Mouse (Mus musculus): ENCODE data around the gene Pdcd2l.

Gene Pdcd2l

DNA sequence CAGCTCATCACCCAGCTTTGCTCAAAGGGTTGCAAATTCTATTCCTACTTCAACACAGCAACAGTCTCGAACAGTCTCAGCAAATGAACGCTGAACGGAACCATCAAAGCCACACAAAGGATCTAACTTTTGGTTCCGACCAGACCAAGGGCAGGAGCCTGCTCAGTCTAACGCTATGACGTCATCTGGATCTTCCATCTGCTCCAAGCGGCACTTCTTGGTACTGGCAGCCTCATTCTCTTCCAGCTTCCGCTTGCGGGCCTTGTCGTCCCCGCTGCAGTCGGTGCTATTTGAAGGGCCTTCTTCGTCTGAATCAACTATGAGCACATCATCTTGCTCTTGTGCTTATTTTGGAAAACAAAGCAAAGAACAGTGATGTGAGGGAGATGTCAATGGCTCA is 55.3 kb downstream of the Pdcd2l start:
- DNase-seq (ENCODE audit: low read depth, low spot score) = peak; percentile 29

DNA sequence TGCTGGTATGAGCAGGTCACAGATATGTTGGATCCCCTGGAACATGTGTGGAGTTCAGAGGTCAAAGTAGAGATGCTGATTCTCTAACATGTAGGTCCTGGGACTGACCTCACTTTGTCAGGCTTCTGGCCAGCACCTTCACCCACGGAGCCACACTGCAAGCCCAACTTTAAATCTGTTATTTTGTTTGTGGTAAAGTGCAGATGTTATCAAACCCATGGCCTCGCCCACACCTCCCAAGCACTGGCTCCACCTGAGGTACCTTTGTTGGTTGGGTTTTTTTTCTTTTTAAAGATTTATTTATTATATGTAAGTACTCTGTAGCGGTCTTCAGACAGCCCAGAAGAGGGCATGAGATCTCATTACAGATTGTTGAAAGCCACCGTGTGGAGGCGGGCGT is 57.0 kb downstream of the Pdcd2l start:
- no peak for DNase-seq (ENCODE audit: low read depth, low spot score)
